Mouse (Mus musculus): Measurements from ENCODE around the gene Nid1. TPM values are rescaled to one million over a fixed set of nuclear protein-coding genes. Genes with fewer than 3 reads are reported as not detected.

The Nid1 gene
- polyA plus RNA-seq, 1 experiment: 8.4 TPM

- no peak overlapping the region for H3K27ac ChIP-seq (ENCODE audit: insufficient read depth, low read length)
Observed at GRCm38 (mm10) chr13:13481033-13481432, 43.7 kb downstream of the Nid1 start.

GRCm38 (mm10) chr13:13481875-13482674, 44.7 kb downstream of the Nid1 start:
- no peak for TF ChIP-seq POLR2A (IDR thresholded peaks at IDR 0.05; ENCODE audit: extremely low read depth, insufficient read depth, low read length)
- no peak for TF ChIP-seq CTCF (IDR thresholded peaks at IDR 0.05; ENCODE audit: extremely low read depth, insufficient read depth, low read length)

More at GRCm38 (mm10) chr13:13481033-13481432, 43.7 kb downstream of the Nid1 start:
- Histone ChIP-seq H3K4me1 (ENCODE audit: control insufficient read depth, insufficient read depth, low read length) (no peaks in the 10 kb centered on the region), H3K4me3 (ENCODE audit: insufficient read depth, low read length) (no peak overlapping the region)
- TF ChIP-seq POLR2A (IDR thresholded peaks at IDR 0.05; ENCODE audit: extremely low read depth, insufficient read depth, low read length): no peak
- no peak for TF ChIP-seq CTCF (IDR thresholded peaks at IDR 0.05; ENCODE audit: extremely low read depth, insufficient read depth, low read length)

DNA sequence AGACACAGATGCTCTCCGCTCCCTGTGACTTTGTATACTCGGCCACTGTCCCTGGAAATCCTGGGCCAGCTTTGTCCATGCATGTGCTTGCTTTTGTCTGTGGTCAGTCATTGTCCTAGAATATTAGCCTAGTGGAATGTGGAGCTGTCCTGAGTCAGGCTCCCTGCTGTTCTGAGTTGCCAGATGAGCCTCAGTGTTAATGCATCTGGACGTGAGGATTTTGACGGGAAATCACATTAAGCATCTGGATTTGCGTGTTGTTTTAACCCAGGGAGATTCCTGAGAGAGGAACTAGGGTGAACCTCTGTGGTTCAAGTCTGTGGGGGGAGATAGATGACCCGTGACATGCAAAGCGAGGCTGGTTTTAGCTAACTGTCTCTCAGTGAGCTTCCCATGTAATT, 47.0 kb downstream of the Nid1 start:
- no peaks in the 10 kb centered on the region for H3K4me1 ChIP-seq (ENCODE audit: control insufficient read depth, insufficient read depth, low read length)
- H3K4me3 ChIP-seq (ENCODE audit: insufficient read depth, low read length): no peak overlapping the region
- H3K27ac ChIP-seq (ENCODE audit: insufficient read depth, low read length): no peak overlapping the region
- no peak for TF ChIP-seq POLR2A (IDR thresholded peaks at IDR 0.05; ENCODE audit: extremely low read depth, insufficient read depth, low read length)
- TF ChIP-seq CTCF (IDR thresholded peaks at IDR 0.05; ENCODE audit: extremely low read depth, insufficient read depth, low read length): no peak

More at GRCm38 (mm10) chr13:13481875-13482674, 44.7 kb downstream of the Nid1 start:
- Histone ChIP-seq H3K4me3 (ENCODE audit: insufficient read depth, low read length) (no peak overlapping the region), H3K27ac (ENCODE audit: insufficient read depth, low read length) (no peak overlapping the region), H3K4me1 (ENCODE audit: control insufficient read depth, insufficient read depth, low read length) (no peaks in the 10 kb centered on the region)

DNA sequence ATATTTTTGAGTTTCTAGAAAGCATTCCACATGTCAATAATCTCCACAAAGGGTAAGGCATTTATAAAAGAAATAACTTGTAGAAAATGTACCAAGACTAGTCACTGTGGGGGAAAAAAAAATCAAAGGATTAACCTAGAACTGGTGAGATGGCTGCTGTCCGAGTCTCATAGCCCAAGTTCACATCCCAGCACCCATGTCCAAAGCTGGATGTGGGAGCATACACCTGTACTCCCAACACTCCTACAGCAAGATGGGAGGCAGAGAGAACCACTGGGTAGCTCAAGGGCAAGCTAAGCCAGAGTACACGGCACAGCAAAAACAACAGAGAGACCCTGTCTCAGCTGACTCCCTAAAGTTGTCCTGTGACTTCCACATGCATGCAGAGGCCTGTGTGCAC, 47.5 kb downstream of the Nid1 start:
- Histone ChIP-seq H3K27ac (ENCODE audit: insufficient read depth, low read length) (no peak overlapping the region), H3K4me1 (ENCODE audit: control insufficient read depth, insufficient read depth, low read length) (no peaks in the 10 kb centered on the region), H3K4me3 (ENCODE audit: insufficient read depth, low read length) (no peak overlapping the region)
- TF ChIP-seq POLR2A (IDR thresholded peaks at IDR 0.05; ENCODE audit: extremely low read depth, insufficient read depth, low read length) (no peak), CTCF (IDR thresholded peaks at IDR 0.05; ENCODE audit: extremely low read depth, insufficient read depth, low read length) (no peak)

DNA sequence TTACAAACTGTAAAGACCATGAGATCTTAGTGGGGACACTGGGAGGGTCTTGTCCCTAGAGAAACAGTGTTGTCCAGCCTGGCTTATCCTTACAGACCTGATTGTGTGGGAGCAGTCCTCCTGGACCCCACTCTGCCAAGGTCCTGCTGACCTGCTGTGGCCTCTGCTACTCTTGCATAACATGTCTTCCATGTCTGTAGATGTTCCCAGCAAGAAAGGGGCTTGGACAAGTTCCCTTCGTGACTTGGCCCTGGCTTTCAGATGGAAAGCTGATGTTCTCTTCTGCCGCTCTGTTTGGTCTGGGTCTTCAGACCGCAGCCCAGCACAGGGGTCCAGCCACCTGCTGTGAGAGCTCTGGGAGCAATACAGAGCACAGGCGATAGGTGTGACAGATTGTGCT, 48.3 kb downstream of the Nid1 start:
- Histone ChIP-seq H3K4me1 (ENCODE audit: control insufficient read depth, insufficient read depth, low read length) (no peaks in the 10 kb centered on the region), H3K27ac (ENCODE audit: insufficient read depth, low read length) (no peak overlapping the region), H3K4me3 (ENCODE audit: insufficient read depth, low read length) (no peak overlapping the region)
- TF ChIP-seq POLR2A (IDR thresholded peaks at IDR 0.05; ENCODE audit: extremely low read depth, insufficient read depth, low read length) (no peak), CTCF (IDR thresholded peaks at IDR 0.05; ENCODE audit: extremely low read depth, insufficient read depth, low read length) (no peak)

DNA sequence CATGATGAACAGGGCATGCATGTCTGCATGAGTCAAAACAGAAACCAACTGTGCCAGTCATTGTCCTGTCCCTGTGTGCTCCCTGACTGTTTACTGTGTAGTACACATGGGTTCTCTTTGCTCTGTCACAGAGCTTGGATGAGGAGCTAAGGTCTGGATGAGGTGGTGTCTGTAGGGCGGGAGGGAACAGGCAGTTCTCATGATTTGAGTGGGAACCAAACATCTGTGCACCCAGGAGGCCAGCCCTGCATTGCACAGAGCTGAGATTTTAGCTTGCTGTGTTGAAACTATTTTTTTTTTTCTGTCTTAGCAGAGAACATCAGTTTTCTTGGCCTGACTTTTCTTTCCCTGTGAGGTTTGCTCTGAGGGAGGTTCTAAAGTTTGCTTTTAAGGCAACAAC, 50.5 kb downstream of the Nid1 start:
- no peak overlapping the region for H3K4me3 ChIP-seq (ENCODE audit: insufficient read depth, low read length)
- no peaks in the 10 kb centered on the region for H3K4me1 ChIP-seq (ENCODE audit: control insufficient read depth, insufficient read depth, low read length)
- H3K27ac ChIP-seq (ENCODE audit: insufficient read depth, low read length): no peak overlapping the region
- TF ChIP-seq CTCF (IDR thresholded peaks at IDR 0.05; ENCODE audit: extremely low read depth, insufficient read depth, low read length): no peak
- TF ChIP-seq POLR2A (IDR thresholded peaks at IDR 0.05; ENCODE audit: extremely low read depth, insufficient read depth, low read length): no peak

DNA sequence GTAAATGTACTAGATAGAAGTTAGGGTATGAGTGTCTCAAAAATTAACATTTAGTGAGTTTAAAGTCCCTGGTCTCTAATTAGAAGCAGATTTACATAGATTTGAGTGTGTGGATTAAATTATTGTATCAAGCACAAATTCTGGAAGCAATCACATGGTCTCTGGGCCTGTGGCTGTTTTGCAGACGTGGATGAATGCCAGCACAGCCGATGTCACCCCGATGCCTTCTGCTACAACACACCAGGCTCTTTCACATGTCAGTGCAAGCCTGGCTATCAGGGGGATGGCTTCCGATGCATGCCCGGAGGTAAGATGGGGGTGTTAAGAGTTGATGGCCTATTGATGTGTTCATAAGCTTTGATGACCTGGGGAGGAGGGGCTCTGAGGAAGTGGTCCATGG, 52.5 kb downstream of the Nid1 start:
- TF ChIP-seq POLR2A (IDR thresholded peaks at IDR 0.05; ENCODE audit: extremely low read depth, insufficient read depth, low read length): no peak
- no peak for TF ChIP-seq CTCF (IDR thresholded peaks at IDR 0.05; ENCODE audit: extremely low read depth, insufficient read depth, low read length)
- peaks cover 2% of the 10 kb centered on the region; the same call in 1 of the 2 replicates for H3K4me1 ChIP-seq (ENCODE audit: control insufficient read depth, insufficient read depth, low read length)
- H3K4me3 ChIP-seq (ENCODE audit: insufficient read depth, low read length): no peak overlapping the region
- H3K27ac ChIP-seq (ENCODE audit: insufficient read depth, low read length): no peak overlapping the region

GRCm38 (mm10) chr13:13492151-13492550, 54.8 kb downstream of the Nid1 start:
- no peak overlapping the region for H3K27ac ChIP-seq (ENCODE audit: insufficient read depth, low read length)
- no peak for TF ChIP-seq CTCF (IDR thresholded peaks at IDR 0.05; ENCODE audit: extremely low read depth, insufficient read depth, low read length)
- no peak for TF ChIP-seq POLR2A (IDR thresholded peaks at IDR 0.05; ENCODE audit: extremely low read depth, insufficient read depth, low read length)
- peaks cover 2% of the 10 kb centered on the region; the same call in 1 of the 2 replicates for H3K4me1 ChIP-seq (ENCODE audit: control insufficient read depth, insufficient read depth, low read length)

GRCm38 (mm10) chr13:13493517-13493916, 56.2 kb downstream of the Nid1 start:
- Histone ChIP-seq H3K4me3 (ENCODE audit: insufficient read depth, low read length) (no peak overlapping the region), H3K4me1 (ENCODE audit: control insufficient read depth, insufficient read depth, low read length) (peaks cover 2% of the 10 kb centered on the region; the same call in 1 of the 2 replicates), H3K27ac (ENCODE audit: insufficient read depth, low read length) (no peak overlapping the region)
- no peak for TF ChIP-seq POLR2A (IDR thresholded peaks at IDR 0.05; ENCODE audit: extremely low read depth, insufficient read depth, low read length)
- no peak for TF ChIP-seq CTCF (IDR thresholded peaks at IDR 0.05; ENCODE audit: extremely low read depth, insufficient read depth, low read length)

More at GRCm38 (mm10) chr13:13492151-13492550, 54.8 kb downstream of the Nid1 start:
- H3K4me3 ChIP-seq (ENCODE audit: insufficient read depth, low read length): no peak overlapping the region

DNA sequence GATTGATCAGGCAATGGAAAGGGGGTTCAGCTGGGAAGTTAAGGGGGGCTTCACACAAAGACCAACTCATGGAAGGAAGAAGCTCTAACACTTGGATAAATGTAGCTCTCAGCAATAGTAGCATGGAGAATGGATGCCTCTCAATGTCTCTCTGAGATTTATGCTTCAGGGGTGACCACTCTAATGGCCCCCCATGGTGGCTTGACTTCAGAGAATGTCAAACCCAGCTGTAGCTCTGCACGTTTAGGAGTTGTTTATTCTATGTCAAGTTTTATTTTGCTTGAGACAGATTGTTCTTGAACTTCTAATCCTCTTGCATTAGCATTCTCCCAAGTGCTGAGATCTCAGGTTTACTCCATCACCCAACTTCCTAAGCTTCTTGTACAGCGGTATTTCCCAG, 60.7 kb downstream of the Nid1 start:
- Histone ChIP-seq H3K4me1 (ENCODE audit: control insufficient read depth, insufficient read depth, low read length) (peaks cover 2% of the 10 kb centered on the region; the same call in 1 of the 2 replicates), H3K27ac (ENCODE audit: insufficient read depth, low read length) (no peak overlapping the region), H3K4me3 (ENCODE audit: insufficient read depth, low read length) (no peak overlapping the region)
- TF ChIP-seq CTCF (IDR thresholded peaks at IDR 0.05; ENCODE audit: extremely low read depth, insufficient read depth, low read length): no peak
- TF ChIP-seq POLR2A (IDR thresholded peaks at IDR 0.05; ENCODE audit: extremely low read depth, insufficient read depth, low read length): no peak
